Mouse (Mus musculus): ENCODE results near the gene Fam210b.

DNA sequence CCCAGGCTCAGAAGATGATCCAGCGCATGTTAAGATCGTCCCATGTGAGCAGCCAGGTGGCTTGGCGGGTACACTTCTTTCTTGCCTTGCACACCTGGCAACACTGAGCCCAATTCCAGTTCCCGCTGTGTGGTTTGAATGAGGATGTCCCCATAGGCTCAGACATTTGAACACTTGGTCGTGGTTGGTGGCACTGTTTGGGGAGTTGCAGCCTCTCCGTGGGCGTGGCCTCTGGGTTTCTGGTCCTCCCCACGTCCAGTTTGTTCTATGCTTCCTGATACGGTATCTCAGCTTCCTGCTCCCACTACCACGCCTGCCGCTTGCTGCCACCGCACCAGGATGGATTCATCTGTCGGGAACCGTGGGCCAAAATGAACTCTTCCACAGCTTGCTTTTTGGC lies 4.4 kb downstream of the Fam210b start:
- no peak for TF ChIP-seq POLR2A (IDR thresholded peaks at IDR 0.05; ENCODE audit: insufficient read depth, low read length)
- TF ChIP-seq CTCF (IDR thresholded peaks at IDR 0.05; ENCODE audit: low read depth, low read length): no peak
- no peak for TF ChIP-seq EP300 (IDR thresholded peaks at IDR 0.05; ENCODE audit: insufficient read depth, low read depth, low read length)
